In genomic region chr10:95585554-95585953, GRCm38 (mm10) we compare ENCODE assay signal across 14 mouse cellular contexts.
"Had no signal": no experiment of that assay in that cellular context is flagged by ENCODE, and none has a peak within 500 bp of the region (broad histone marks: within the 10 kb centered on the region; RNA-seq: fewer than 3 reads in every experiment).

No protein-coding gene starts in this region.

- DNase-seq: cerebellum, postnatal 10 days; cerebellum, postnatal 14 days; cerebellum, postnatal 25 days; cerebellum, postnatal 36 days; embryo, embryonic 11 days; forebrain, postnatal 0 days; gastrocnemius, adult 2 months; gastrocnemius, postnatal 10 days; gastrocnemius, postnatal 14 days; gastrocnemius, postnatal 25 days; gastrocnemius, postnatal 36 days; heart, adult 11 months; heart, adult 18-20 months; heart, adult 2 months had no signal
